Mouse (Mus musculus) frontal cortex, adult (tissue): Measurements from ENCODE around the gene Zc3h12a.

Source experiments
- ATAC-seq: cut with Nextera tagmentation; 2 replicates; pipeline ENCODE4 v1.9.2; 2017; ENCODE audit warnings: mild to moderate bottlenecking, moderate library complexity, mixed read lengths; ENCODE audit not compliant: low TSS enrichment

Gene Zc3h12a

DNA sequence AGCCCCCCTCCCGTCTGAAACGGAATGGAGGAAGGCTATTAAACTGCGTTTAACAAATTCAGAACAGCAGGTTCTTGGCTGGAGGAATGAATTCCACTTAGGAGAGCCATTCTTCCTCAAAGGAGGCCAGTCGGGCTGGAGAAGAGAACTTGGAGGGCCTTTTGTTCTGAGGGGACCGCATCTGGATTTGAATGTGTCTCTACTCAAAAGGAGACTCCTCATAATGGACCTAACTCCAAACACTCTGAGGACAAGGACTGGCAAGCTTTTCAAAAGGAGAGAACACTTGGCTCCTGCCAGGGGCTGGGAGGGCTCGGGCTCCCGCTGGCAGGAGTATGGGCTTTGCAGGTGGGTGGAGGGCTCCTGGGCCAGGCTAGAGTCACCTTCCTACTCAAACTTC, 17.0 kb upstream of the Zc3h12a start:
- ATAC-seq: peak; percentile 34; the same call in 1 of the 2 replicates

DNA sequence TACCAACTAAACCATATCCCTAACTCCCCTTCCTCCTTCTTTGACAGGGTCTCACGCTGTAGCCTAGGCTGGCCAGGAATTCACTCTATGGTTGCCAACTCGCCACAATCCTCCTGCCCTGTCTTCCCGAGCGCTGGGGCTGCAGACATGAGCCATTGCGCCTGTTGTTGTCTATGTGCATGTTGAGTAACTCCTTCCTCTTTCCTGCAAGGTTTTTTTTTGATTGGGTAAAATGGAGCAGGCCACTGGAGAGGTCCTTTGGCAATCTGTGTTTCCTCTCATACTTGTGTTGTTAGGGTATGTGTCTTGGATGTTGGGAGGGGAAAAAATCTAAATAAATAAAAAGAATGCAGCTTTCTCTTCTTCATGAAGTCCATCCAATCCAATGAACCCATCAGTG, 16.6 kb upstream of the Zc3h12a start:
- no peak for ATAC-seq

DNA sequence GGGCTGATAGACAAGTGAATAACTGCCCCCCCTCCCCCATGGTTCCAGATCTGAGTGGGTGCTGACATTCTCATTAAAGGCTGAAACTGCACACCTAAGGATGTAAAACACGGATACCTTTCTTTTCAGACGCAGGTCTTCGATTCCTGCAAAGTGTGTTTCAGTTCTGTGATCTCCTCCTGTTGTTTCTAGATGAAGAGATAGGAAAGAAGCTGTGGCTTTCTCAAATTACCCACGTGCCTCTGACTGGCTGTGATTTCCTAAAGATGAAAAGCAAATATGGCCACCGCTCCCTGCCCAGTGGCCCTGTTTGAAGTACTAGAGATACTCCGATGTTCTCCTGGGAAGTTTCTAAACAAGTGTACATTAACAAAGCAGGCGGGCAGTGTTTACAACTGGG, 10.7 kb upstream of the Zc3h12a start:
- no peak for ATAC-seq

DNA sequence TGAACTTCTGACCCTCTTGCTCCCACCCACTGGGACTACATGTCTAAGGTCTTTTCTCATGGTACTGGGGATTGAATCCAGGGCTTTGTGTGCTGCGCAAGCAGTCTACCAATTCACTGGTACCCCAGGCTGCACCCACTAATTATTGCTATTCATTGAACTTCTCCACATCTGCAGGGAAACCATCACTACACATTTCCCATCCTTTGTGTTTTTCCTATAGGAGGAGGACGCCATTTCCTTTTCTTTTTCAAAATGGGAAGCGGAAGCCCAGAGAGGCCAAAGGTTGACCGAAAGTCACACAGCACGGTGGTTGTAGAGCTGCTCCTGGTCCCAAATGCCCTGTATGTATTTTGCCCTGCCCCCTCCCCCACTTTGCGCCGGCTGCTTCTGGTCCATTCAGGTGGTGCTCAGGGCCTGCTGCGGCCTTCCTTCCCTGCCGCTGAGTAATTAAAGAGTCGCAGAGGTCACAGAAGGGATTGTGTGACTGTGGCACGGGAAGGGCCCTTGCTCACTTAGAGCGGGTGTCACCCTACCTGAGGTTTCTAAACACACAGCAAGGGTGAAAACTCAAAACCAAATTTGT, 8.8 kb upstream of the Zc3h12a start:
- no peak for ATAC-seq

DNA sequence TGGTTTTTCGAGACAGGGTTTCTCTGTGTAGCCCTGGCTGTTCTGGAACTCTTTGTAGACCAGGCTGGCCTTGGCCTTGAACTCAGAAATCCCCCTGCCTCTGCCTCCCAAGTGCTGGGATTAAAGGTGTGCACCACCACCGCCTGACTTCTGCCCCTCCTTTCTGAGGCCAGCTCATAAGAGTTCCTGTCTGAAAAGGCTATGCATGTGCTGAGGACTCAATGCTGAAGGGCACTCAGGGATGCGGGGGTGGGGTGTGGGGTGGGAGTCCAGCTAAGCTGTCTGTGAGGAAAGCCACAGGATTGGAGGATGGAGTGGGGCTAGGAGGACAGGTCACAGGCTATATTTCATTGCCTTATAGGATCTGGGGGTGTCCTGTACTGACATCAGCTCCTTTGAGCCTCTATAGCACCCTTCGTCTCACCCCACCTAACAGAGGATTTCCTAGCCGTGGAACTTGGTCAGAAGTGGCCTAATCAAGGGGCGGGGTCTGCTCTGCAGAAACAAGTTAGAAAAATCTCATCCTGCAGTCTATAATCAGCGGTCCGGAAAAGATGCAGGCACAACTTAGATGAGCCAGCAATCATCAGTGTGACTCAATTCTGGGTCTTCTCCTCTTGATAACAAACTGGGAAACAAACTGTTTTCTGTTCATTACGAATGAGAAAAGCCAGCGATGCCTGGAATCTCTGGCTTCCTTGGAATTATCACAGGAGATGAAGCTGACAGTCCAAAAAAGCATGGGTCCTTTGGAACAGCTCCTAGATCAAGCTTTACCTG, 7.6 kb upstream of the Zc3h12a start:
- ATAC-seq: no peak

DNA sequence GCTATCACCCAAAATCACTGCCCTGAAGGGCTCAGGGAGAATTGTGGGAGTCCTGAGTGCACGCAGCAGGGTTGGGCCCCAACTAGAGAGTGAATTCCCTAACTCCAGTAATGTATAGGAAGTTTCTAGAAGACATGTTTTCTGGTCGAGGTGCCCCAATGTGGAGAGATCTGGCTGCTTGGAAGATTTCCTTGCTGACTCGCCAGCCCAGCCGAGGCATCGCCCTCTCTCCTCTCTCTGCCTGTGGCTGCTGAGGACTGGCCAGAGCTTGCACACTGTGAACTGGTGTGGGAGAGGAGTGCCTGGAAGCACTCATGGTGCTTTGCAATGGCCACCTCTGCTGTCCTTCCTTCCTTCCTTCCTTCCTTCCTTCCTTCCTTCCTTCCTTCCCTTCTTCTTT, 7.0 kb upstream of the Zc3h12a start:
- no peak for ATAC-seq

DNA sequence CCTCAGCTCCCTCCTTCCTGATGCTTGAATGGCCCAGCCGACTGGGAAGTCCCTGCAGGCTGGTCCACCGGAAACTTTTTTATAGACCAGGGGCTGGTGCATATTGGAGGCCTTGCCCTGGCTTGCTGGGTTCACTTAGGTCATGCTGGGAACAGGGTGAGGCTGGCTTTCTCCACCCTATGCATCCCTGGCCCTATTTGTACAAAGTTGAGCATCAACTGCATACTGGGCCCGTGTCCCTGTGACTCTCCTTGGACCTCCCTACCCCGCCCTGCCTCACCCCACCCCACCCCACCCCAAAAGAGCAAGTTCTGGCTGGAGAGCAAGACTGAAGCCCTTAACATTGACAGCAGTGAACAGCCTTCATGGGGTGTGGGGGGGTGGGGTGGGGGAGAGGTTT, 6.6 kb upstream of the Zc3h12a start:
- ATAC-seq: no peak

DNA sequence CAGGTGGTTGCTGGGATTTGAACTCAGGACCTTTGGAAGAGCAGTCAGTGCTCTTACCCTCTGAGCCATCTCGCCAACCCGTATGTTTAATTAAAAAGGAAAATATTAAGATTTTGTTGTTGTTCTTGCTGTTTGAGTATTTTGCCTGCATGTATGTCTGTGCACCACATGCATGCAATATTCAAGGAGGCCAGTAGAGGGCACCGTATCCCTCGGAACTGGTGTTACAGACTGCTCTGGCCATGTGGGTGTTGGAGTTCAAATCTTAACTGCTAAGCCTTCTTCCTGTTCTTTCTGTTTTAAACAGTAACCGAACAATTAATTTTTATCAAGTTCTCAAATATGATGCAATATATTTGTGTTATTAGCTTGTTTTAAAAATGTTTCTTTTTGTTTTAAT, 4.8 kb upstream of the Zc3h12a start:
- no peak for ATAC-seq

DNA sequence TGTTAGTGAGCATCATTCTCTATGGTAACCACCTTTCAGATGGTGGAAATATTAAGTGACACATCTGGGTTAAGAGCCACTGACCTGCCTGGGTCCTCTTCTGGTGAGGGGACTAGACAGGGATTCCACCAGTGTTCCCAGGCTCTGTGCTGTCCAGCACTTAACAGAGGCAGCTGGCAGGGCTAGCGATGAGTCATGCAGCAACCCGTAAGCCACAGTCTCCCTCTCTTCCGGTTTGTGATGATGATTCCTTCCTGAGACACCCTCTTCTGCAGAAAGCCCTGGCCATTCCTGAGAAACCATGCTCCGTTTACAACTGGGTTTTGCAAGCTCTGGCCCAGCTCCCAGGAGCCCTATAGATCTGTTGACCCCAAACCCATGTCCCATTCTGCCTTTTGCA, 3.9 kb upstream of the Zc3h12a start:
- ATAC-seq: no peak

DNA sequence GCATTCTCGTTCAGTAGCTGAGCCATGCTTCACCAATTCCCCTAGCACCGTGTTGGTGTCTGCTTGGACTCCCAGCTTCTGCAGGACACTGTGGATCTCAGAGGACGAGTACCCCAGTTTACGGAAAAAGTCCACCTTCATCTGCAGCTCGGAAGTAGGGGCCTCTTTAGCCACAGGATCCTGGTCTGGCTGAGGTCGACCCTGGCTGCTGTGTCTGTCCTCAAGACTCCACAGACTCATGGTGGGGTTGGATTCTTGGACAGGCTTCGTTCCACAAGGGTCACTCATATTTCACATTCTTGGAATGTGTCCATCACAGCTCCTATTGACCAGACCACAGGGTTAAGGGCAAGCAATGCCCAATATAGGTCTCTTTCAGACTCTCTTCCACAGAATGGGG, 879 bp downstream of the Zc3h12a start:
- no peak for ATAC-seq

DNA sequence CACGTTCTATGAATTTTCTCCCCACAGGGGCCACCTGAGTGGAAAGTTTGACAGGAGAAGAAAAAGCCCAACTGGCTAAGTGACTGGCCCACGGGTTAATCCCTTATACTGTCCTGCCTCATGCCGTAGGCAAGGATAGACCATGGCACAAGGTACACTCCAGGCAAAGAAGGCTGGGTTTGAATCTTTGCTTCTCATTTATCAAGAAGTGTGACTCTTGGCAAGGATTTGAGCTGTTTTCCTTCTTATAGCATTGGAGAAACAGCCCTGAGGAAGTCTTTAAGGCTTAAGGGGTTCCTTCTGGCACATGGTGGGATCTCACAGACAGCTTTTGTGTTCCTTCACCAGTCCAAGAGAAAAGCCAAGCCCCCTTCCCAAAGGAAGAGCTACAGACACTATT, 1.5 kb downstream of the Zc3h12a start:
- no peak for ATAC-seq

DNA sequence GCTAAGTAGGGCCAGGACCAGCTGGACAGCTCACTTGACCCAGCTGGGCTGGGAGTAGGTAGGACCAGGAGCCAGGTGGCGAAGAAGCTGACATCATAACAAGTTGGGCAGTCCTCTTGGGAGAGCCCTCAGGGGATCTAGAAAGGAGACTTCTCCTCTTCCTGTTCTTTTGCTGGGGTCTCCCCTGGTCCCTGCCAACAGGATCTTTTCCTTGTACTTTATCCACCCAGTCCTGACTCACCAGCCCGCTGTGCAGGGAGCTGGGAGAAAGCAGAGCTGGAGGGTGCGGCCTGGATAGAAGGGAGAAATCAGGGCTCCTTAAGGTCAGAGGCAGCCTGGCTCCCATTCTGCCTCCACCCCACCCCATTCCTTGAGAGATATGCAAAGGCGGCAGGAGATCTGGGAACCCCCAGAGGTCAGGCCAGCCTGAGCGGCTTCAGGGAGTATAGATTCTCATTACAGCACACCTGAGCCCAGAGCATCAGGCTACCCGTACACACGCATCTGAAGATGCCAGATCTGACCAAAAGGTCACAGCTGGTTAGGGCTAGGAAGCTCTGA, 2.2 kb downstream of the Zc3h12a start:
- no peak for ATAC-seq

DNA sequence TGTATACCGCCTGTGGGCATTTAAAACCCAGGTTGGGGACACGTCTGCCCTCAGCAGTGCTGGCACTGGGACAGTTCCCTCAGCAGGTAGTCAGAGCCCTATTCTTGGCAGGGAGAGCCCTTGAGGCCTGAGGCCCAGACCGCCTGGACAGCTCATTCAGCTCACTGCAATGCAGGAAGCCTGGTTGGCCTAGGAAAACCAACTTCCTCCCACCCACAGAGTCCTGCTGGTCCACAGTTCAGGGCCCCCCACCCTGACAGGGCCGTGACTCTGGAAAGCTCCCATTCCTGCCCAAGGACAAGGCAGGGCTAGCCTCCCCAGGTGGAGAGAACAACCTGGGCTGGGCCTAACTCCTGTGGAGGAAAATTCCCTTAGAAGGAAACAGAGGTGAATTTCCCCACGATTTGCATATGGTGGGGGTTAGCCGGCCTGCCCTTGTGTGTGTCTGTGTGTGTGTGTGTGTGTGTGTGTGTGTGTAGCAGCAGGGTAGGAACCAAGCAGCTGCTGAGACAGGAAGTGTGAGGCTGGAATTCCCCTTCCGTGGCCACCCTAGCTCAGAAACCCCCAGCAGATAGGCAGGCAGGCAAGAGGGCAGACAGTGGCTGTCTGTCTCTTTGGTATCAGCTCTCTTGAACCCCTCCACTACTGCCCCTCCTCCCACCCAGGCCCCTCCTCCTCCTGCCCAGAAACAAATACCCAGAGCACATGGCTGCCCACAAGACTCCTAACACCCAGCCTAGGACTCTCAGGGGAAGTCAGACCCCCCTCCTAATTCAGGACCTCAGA, 3.0 kb downstream of the Zc3h12a start:
- ATAC-seq: no peak

DNA sequence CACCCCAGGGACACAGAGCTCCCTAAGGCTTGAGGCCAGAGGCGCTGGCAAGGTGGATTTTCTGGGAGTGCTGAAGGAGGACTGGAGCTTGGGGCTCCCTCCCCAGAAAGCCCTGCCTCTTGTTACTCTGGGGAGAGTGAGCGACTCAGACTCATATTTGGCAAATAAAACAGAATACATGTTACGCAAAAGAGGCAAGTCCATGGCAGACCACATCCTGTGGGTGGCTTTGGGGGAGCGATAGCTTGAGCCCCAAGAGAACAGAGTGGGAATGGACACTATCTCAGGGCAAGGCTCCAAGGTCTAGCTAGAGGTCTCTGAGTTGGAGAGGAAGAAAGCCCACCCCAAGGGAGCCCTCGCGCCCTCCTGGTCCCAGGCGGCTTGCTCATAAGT, 4.4 kb downstream of the Zc3h12a start:
- no peak for ATAC-seq

DNA sequence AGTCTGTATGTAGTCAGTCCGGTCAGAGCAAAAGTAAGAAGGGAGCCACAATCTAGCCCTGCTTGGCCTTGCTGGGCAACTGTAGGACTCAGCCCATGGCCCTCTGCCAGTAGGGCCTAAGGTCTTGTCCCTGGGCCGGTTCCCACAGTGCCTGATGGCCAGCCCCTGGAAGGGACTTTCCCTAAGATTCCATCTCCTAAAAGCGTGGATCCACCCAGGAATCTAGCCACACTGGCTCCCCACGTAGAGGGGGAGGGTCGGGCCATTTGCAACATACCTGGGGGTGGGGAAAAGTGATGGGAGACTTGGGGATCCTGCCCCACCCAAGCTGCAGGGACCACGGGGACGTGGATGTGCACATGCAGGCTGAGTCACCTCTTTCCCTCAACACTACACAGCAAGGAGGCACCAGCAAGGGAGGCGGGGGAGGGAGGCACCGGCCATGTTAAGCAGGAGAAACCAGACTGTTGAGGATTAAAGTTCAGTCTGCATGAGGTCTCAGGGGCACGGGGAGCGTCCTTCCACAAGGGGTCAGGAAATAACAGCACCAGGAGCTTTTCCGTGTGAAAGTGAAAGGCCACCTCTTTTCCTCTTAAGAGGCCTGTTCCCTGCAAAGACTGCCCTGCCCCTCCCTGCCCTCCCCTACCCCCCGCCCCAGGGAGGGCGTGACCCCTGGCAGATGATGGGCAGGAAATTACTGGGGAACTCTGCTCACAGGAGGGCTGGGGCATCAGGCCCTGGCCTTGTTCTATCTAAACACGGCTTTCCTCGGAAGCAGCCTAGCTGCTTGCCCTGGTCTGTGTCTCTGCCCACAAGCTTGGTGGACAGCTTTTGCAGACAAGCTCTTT, 5.0 kb downstream of the Zc3h12a start:
- ATAC-seq: no peak

DNA sequence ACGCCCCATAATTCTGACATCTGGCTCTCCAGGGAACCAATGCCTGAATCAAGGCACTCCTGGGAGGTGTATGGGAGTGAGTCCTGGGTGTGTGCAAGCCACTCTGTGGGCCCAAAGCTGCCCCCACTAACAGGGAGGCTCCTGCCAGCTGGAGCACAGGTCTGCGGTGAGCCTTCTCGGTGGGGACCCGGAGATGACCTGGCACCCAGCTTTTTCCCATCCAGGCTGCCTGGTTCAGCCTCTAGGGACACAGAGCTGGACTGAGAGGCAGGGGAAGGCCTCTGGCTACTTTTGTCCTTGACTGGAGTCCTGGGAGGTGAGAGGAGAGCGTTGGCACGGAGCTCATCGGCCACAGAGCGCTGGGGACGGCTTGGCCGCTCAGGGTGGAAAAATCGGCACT, 7.9 kb downstream of the Zc3h12a start:
- no peak for ATAC-seq

DNA sequence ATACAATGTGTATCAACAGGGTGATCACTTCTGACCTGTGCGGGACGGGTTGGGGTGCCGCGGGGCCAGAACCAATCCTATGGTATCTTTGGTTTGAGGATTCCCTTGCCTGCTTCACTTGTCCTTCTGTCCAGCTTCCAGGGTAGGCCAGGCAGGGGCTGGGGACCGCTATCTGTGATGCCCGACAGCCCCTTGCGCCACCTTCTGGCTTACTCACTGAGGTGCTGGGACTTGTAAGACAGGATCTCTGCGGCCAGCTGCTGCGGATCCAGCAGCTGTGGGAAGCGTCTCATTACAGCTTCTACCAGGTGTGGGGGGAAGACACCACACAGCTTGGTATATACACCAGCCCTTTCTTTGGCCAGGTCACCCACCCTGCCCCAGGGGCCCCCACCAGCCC, 8.6 kb downstream of the Zc3h12a start:
- ATAC-seq: no peak

DNA sequence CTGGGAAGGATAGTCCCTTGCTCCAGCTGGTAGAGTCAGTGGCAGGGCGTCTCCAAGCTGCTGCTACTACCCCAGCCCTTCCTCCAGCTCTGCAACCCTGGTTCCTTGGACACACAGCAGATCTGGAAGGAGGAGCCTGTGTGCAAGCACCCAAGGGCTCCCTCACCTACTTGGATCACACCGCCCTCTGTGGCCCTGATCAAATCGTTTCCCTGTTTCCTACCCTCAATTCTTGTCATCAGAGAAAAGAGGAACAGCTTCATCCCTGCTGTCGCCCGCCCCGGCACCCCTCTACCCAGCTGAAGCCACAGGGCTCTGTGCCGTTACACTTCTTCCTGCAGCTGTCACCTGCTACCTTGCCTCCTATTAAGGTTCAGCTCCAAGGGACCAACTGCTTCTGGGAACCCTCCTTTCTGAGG, 9.7 kb downstream of the Zc3h12a start:
- ATAC-seq: no peak

DNA sequence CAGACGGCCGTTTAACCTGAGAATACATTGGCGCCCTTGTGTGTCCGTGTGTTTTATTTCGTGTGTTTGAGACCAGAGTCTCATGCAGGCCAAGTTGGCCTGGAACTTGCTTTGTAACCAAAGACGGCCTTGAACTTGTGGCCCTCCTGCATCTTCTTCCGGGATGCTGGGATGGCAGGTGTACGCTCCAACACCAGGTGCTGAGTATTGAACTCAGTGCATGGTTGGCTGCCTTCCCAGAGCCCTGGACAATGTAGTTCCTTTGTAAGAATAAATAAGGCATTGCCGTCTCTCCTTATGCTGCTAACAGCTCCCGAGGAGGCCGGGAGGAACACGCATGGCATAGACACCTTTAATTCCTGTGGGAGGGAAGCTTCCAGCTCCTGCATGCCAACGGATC, 10.7 kb downstream of the Zc3h12a start:
- no peak for ATAC-seq

DNA sequence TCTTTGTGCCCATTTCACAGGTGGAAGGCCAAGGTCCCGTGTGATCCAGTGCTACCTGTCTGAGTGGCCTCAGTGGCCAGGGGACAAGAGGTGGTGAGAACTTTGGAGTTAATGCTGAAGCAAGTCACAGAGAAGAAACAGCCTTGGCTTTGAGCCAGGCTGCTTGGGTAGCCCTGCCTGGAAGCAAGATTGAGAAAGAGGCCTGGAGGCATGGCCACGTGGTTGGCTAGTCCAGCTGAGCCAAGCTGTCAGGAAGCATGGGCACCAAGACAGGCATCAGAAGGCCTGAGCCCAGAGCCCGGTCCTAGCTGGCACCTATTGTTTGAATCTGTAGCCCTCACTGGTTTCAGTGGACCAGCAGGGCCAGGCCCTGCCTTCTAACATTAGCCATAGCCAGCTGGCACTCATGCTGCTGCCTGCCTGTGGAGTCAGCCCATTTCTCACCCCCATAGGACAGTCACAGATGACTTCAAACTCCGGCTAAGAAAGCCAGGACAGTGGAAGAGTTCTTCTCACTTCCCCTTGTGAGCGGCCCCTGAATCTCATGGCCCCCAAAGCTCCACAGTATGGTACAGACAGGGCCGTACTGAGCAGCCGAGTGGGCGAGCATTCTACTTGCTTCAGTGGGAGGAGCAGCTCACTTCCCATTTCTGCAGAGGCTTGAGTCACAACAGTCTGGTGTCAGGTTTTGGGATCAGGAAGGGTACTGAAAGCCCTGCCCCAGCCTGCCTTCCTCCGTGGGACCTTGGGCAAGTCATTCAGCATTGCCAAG, 11.4 kb downstream of the Zc3h12a start:
- ATAC-seq: peak; percentile 45

DNA sequence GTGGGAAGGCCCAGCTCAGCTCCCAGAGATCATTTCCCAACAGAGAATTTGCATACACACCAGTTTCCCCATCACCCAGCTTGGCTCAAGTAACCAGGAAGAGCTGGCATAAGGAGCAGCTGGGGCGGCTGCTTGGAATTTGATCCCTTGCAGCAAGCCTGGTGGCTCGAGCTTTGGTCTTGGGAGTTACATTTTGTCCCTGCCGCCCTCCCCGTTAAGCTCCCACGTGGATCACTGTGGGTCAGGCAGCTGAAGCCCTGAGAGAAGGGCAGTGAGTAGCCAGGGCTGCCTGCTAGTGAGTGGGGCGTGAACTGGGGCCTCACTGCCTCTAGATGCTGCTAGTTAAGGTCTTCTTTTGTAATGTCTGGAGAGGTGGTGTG, 11.9 kb downstream of the Zc3h12a start:
- peak; percentile 26; the same call in 1 of the 2 replicates for ATAC-seq
